Mouse (Mus musculus) G1E (cell line): ENCODE measurements at regions not wholly inside any gene's neighbourhood (a gene's known extent, or its start where the extent isn't known, plus 50 kb on each side); places are given as distances from the start of the nearest gene placed in this dataset.

ENCODE experiments used
- ATAC-seq: 2 replicates; pipeline ENCODE4 v1.8.0; 2016; ENCODE audit warnings: mild to moderate bottlenecking; ENCODE audit not compliant: insufficient number of reproducible peaks, poor library complexity, low FRiP score, severe bottlenecking; ENCODE audit errors: extremely low read depth
- DNase-seq: peaks from one replicate; pipeline ENCODE4 v3.0.0; 2012; ENCODE audit warnings: low spot score
- H3K27me3 ChIP-seq: 2 replicates; pipeline ENCODE4 v1.6.1; 2012; ENCODE audit warnings: mild to moderate bottlenecking, low read length, inconsistent platforms; ENCODE audit not compliant: insufficient read depth
- H3K36me3 ChIP-seq: replicated peaks from 2 replicates; pipeline ENCODE3; 2012; ENCODE audit warnings: mild to moderate bottlenecking, inconsistent platforms
- H3K4me1 ChIP-seq: 2 replicates; pipeline ENCODE4 v1.6.1; 2012; ENCODE audit warnings: low read depth, low read length, inconsistent platforms, mixed read lengths; ENCODE audit not compliant: insufficient read depth
- H3K4me3 ChIP-seq: 2 replicates; pipeline ENCODE4 v1.5.1; 2012; ENCODE audit warnings: low read depth, mild to moderate bottlenecking, inconsistent platforms, low read length, moderate library complexity, mixed read lengths
- H3K9me3 ChIP-seq: replicated peaks from 2 replicates; pipeline ENCODE4 v1.6.1; 2012; ENCODE audit warnings: inconsistent platforms
- CTCF ChIP-seq: IDR thresholded peaks from 2 replicates; pipeline ENCODE4 v1.5.1; 2012; ENCODE audit warnings: low read depth, low read length, inconsistent platforms, mixed read lengths
- GATA1 ChIP-seq: IDR thresholded peaks from 2 replicates; pipeline ENCODE4 v1.6.1; 2012; ENCODE audit warnings: borderline replicate concordance, low read length, inconsistent platforms, mixed read lengths
- GATA2 ChIP-seq: IDR thresholded peaks from 2 replicates; pipeline ENCODE4 v1.6.1; 2012; ENCODE audit warnings: low read depth, low read length, inconsistent platforms, borderline replicate concordance
- POLR2AphosphoS5 ChIP-seq: IDR thresholded peaks from 2 replicates; pipeline ENCODE4 v1.6.1; 2012; ENCODE audit warnings: low read depth, low read length, inconsistent platforms; ENCODE audit not compliant: insufficient replicate concordance
- TAL1 ChIP-seq: conservative IDR thresholded peaks from 2 replicates; pipeline ENCODE4 v1.6.1; 2012; ENCODE audit warnings: low read depth, low read length, inconsistent platforms, mixed read lengths

- DNase-seq (no peak), ATAC-seq (no peak)
- TF ChIP-seq TAL1: no peak
- TF ChIP-seq CTCF: no peak
- no peak for TF ChIP-seq GATA1
- no peak for TF ChIP-seq GATA2
- H3K4me3 ChIP-seq: no peak overlapping the region
- H3K27me3 ChIP-seq: no peaks in the 10 kb centered on the region
- H3K36me3 ChIP-seq: no peaks in the 10 kb centered on the region
- H3K9me3 ChIP-seq: no peaks in the 10 kb centered on the region
- 0 out of 2 replicates have a peak, but pooled peaks cover 5% of the 10 kb centered on the region for H3K4me1 ChIP-seq
Measured at GRCm38 (mm10) chr11:111818124-111818523, 752.2 kb downstream of the Kcnj2 start.

GRCm38 (mm10) chr11:111820356-111820755 lies 754.4 kb downstream of the Kcnj2 start:
- DNase-seq: no peak
- no peak for TF ChIP-seq CTCF
- no peak for TF ChIP-seq GATA2
- no peak for TF ChIP-seq POLR2AphosphoS5
- TF ChIP-seq GATA1: no peak
- TF ChIP-seq TAL1: no peak
- Histone ChIP-seq H3K9me3 (no peaks in the 10 kb centered on the region), H3K4me1 (0 out of 2 replicates have a peak, but pooled peaks cover 5% of the 10 kb centered on the region), H3K36me3 (no peaks in the 10 kb centered on the region), H3K4me3 (no peak overlapping the region), H3K27me3 (no peaks in the 10 kb centered on the region)
- no peak for ATAC-seq

GRCm38 (mm10) chr11:111828455-111828854 lies 762.5 kb downstream of the Kcnj2 start:
- no peak for DNase-seq
- no peak for ATAC-seq

GRCm38 (mm10) chr11:111838996-111839395 lies 773.0 kb downstream of the Kcnj2 start:
- TF ChIP-seq CTCF (no peak), GATA1 (no peak), GATA2 (no peak), POLR2AphosphoS5 (no peak), TAL1 (no peak)
- Histone ChIP-seq H3K9me3 (no peaks in the 10 kb centered on the region), H3K4me1 (no peaks in the 10 kb centered on the region), H3K4me3 (no peak overlapping the region), H3K27me3 (peaks cover 20% of the 10 kb centered on the region), H3K36me3 (no peaks in the 10 kb centered on the region)
- DNase-seq (no peak), ATAC-seq (no peak)

More at GRCm38 (mm10) chr11:111828455-111828854, 762.5 kb downstream of the Kcnj2 start:
- Histone ChIP-seq H3K4me1 (no peaks in the 10 kb centered on the region), H3K4me3 (no peak overlapping the region), H3K9me3 (no peaks in the 10 kb centered on the region), H3K36me3 (no peaks in the 10 kb centered on the region), H3K27me3 (no peaks in the 10 kb centered on the region)
- TF ChIP-seq GATA2 (no peak), POLR2AphosphoS5 (no peak), TAL1 (no peak), GATA1 (no peak), CTCF (no peak)

- H3K9me3 ChIP-seq: no peaks in the 10 kb centered on the region
- H3K27me3 ChIP-seq: peaks cover 25% of the 10 kb centered on the region
- DNase-seq: no peak
- H3K4me3 ChIP-seq: no peak overlapping the region
- no peaks in the 10 kb centered on the region for H3K36me3 ChIP-seq
- TF ChIP-seq GATA1 (no peak), TAL1 (no peak), GATA2 (no peak), CTCF (no peak), POLR2AphosphoS5 (no peak)
- H3K4me1 ChIP-seq: no peaks in the 10 kb centered on the region
- ATAC-seq: no peak
Measured at GRCm38 (mm10) chr11:111843728-111844258, 777.8 kb downstream of the Kcnj2 start.

- Histone ChIP-seq H3K4me3 (no peak overlapping the region), H3K36me3 (no peaks in the 10 kb centered on the region), H3K9me3 (no peaks in the 10 kb centered on the region), H3K27me3 (peaks cover 20% of the 10 kb centered on the region), H3K4me1 (no peaks in the 10 kb centered on the region)
- no peak for TF ChIP-seq GATA1
- TF ChIP-seq CTCF: no peak
- TF ChIP-seq POLR2AphosphoS5: no peak
- no peak for TF ChIP-seq TAL1
- TF ChIP-seq GATA2: no peak
- DNase-seq (no peak), ATAC-seq (no peak)
Measured at GRCm38 (mm10) chr11:111844382-111845027, 778.5 kb downstream of the Kcnj2 start.

GRCm38 (mm10) chr11:111857288-111857687 lies 791.3 kb downstream of the Kcnj2 start:
- no peaks in the 10 kb centered on the region for H3K9me3 ChIP-seq
- ATAC-seq: no peak
- H3K27me3 ChIP-seq: no peaks in the 10 kb centered on the region; the same call in 1 of the 2 replicates
- H3K36me3 ChIP-seq: no peaks in the 10 kb centered on the region
- no peak for DNase-seq
- H3K4me1 ChIP-seq: no peaks in the 10 kb centered on the region
- no peak overlapping the region for H3K4me3 ChIP-seq
- no peak for TF ChIP-seq CTCF
- TF ChIP-seq GATA2: no peak
- no peak for TF ChIP-seq GATA1
- TF ChIP-seq TAL1: no peak
- TF ChIP-seq POLR2AphosphoS5: no peak
